Mouse (Mus musculus) limb, embryonic 13.5 days (tissue): Measurements from ENCODE around the gene Olfr1295. TPM values are rescaled to one million over a fixed set of nuclear protein-coding genes. Genes with fewer than 3 reads are reported as not detected.

Experiments
- ATAC-seq: fragments of 200-750 bp; cut with Nextera tagmentation; 2 replicates; pipeline ENCODE4 v1.8.0; 2017; ENCODE audit warnings: low read depth, moderate number of reproducible peaks, moderate TSS enrichment; ENCODE audit not compliant: low FRiP score
- H3K27ac ChIP-seq: fragments of 300-500 bp; sonication (generic); 2 replicates; pipeline ENCODE4 v1.5.1; 2015; ENCODE audit warnings: inconsistent platforms, mild to moderate bottlenecking, moderate library complexity
- H3K27me3 ChIP-seq: fragments of 300-500 bp; sonication (generic); 2 replicates; pipeline ENCODE4 v1.6.1; 2015; ENCODE audit warnings: mild to moderate bottlenecking, inconsistent platforms
- H3K36me3 ChIP-seq: fragments of 300-500 bp; sonication (generic); 2 replicates; pipeline ENCODE4 v1.6.1; 2015; ENCODE audit warnings: inconsistent platforms, mild to moderate bottlenecking, moderate library complexity
- H3K4me1 ChIP-seq: fragments of 300-500 bp; sonication (generic); 2 replicates; pipeline ENCODE4 v1.6.1; 2015; ENCODE audit warnings: inconsistent platforms
- H3K4me2 ChIP-seq: fragments of 300-500 bp; sonication (generic); replicated peaks from 2 replicates; pipeline ENCODE4 v1.6.1; 2015; ENCODE audit warnings: inconsistent platforms, mild to moderate bottlenecking, moderate library complexity
- H3K4me3 ChIP-seq: fragments of 300-500 bp; sonication (generic); 2 replicates; pipeline ENCODE4 v1.5.1; 2015; ENCODE audit warnings: moderate library complexity, mild to moderate bottlenecking, inconsistent platforms
- H3K9ac ChIP-seq: fragments of 300-500 bp; sonication (generic); 2 replicates; pipeline ENCODE4 v1.6.1; 2015; ENCODE audit warnings: mild to moderate bottlenecking, inconsistent platforms
- H3K9me3 ChIP-seq: fragments of 300-500 bp; sonication (generic); 2 replicates; pipeline ENCODE4 v1.6.1; 2016; ENCODE audit warnings: inconsistent platforms
- WGBS: fragments of 180-500 bp; shearing (Covaris S2); methylation state at CpG from one replicate; pipeline ENCODE4 v1.1.7; 2015; 5-methylcytosine and 5-hydroxymethylcytosine counted together
- polyA plus RNA-seq: library from polyadenylated mRNA; unstranded; fragments of >200 nt; fragmentation: Nextera tagmentation; extraction: Ambion mirVana; gene quantifications from 2 replicates; pipeline ENCODE4 v1.2.1, GENCODE M21; 2015

Olfr1295 gene
- polyA plus RNA-seq, result not detected in 2 replicates

DNA sequence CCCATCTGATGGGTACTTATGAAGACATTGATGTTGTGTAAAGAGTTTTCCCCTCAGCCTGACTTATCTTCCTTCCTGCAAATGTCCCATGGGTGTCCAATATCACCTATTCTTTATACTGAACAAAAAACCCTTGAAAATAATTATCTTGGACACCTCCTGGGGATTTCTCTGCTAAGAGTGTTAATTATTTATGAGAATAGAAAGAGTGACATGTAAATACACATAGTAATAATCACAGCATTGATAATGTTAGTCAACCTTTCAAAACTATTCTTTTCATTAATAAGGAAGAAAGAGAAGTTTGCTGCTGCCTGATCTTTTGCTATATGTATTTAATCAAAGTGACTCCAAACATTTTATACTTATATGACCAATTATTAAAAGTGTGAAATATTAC lies at the start of gene Olfr1295:
Gene Olfr1295 (minus strand): TSS at position 101 of the 400 bp plus-strand sequence.
- Histone ChIP-seq H3K9ac (no peak within 1 kb of the TSS), H3K4me3 (no peak within 1 kb of the TSS)
- no peak for ATAC-seq

DNA sequence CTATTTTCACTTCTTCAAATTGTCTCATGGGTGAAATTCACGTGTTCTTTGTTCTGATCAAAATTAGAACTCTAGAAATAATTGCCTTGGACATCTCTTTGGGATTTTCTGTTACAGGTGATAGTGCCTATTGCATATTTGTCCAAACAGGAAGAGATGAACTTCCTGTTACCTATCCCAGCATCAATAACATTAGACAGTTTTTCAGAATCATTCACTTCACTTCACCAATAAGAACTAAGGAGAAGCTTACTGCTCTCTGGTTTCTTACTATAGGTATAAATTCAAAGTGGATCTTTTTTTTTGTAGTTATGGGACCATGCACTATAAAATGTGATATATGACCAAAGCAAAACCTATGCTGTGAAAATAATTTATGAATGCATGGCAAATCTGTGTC lies 29.3 kb downstream of the Olfr1295 start, which contains the start of gene Olfr1294:
Gene Olfr1294 (minus strand): TSS at position 101 of the 400 bp plus-strand sequence.
- Histone ChIP-seq H3K27me3 (no peaks in the 10 kb centered on the region), H3K4me3 (no peak within 1 kb of the TSS), H3K4me1 (no peaks in the 10 kb centered on the region), H3K36me3 (no peaks in the 10 kb centered on the region), H3K4me2 (no peak within 1 kb of the TSS), H3K9ac (no peak within 1 kb of the TSS), H3K9me3 (no peaks in the 10 kb centered on the region), H3K27ac (no peak within 1 kb of the TSS)
- no peak for ATAC-seq
- 51% methylated on average over 1 of the region's 1 CpGs for WGBS

More for the DNA sequence above, at the start of gene Olfr1295:
- no peaks in the 10 kb centered on the region for H3K9me3 ChIP-seq
- no peak within 1 kb of the TSS for H3K4me2 ChIP-seq
- no peak within 1 kb of the TSS for H3K27ac ChIP-seq
- H3K36me3 ChIP-seq, result no peaks in the 10 kb centered on the region
- H3K4me1 ChIP-seq, result no peaks in the 10 kb centered on the region
- no peaks in the 10 kb centered on the region for H3K27me3 ChIP-seq

DNA sequence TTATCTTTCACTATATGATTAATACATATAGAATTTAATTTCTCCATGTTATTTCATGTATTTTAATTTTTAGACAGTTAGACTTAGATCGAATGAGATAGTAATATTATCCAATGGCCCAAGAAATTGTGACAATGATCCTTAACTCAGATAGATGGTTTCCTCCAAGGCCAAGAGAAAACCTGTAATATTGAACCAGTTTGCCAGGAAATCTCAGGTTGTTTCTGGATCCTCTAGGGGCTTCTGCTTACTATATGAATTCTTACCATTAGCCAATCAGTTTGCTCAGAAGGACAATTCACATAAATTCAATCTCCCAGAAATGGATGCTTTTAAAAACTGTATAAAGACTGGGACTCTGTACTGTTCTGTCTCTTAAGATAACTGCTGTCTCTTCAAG lies 44.6 kb downstream of the Olfr1295 start, which contains the start of gene Olfr1293-ps:
Gene Olfr1293-ps (plus strand): TSS at position 301 of the 400 bp plus-strand sequence.
- no peak for ATAC-seq
- Histone ChIP-seq H3K4me3 (no peak within 1 kb of the TSS), H3K4me1 (no peaks in the 10 kb centered on the region), H3K9me3 (peaks cover 8% of the 10 kb centered on the region; the same call in 1 of the 2 replicates), H3K36me3 (no peaks in the 10 kb centered on the region), H3K27me3 (no peaks in the 10 kb centered on the region), H3K27ac (no peak within 1 kb of the TSS), H3K4me2 (no peak within 1 kb of the TSS), H3K9ac (no peak within 1 kb of the TSS)
- WGBS, result 84% methylated on average over 1 of the region's 1 CpGs

DNA sequence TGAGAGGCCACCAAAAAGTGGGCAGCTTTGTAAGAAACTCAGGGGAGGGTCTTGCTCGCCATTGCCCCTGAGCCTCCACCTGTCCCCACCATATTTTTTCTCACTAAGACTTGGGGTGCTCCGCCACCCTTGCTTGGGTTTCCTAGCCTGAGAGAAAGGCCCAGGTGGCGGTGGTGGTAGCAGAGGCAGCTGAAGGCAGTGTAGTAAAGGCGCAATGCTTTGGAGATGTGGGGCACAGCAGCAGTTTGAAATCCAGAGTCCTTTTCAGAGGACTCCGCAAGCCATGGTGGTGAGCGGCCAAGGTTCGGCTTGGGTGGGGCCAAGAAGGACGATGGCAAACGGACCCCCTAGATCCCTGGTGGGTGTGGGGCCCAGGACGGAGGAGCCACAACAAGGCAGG lies 52.0 kb downstream of the Olfr1295 start:
- Histone ChIP-seq H3K4me3 (no peak overlapping the region), H3K9me3 (peaks cover 12% of the 10 kb centered on the region; the same call in 1 of the 2 replicates), H3K27me3 (no peaks in the 10 kb centered on the region), H3K9ac (no peak overlapping the region), H3K4me1 (no peaks in the 10 kb centered on the region), H3K27ac (no peak overlapping the region), H3K36me3 (no peaks in the 10 kb centered on the region), H3K4me2 (no peak overlapping the region)
- 88% methylated on average over 10 of the region's 10 CpGs for WGBS
- ATAC-seq, result no peak

Other genes starting within 250 kb of the Olfr1295 start
- not detected in 2 replicates for gene Olfr1281, start 243.2 kb downstream of the Olfr1295 start, polyA plus RNA-seq
- not detected in 2 replicates for gene Olfr1282, start 233.6 kb downstream of the Olfr1295 start, polyA plus RNA-seq
- gene Olfr1283, start 202.9 kb downstream of the Olfr1295 start, polyA plus RNA-seq, result not detected in 2 replicates
- gene Olfr1284, start 194.2 kb downstream of the Olfr1295 start, polyA plus RNA-seq, result not detected in 2 replicates
- gene Olfr1286, start 146.6 kb downstream of the Olfr1295 start, polyA plus RNA-seq, result not detected in 2 replicates
- gene Olfr1287, start 120.5 kb downstream of the Olfr1295 start, polyA plus RNA-seq, result not detected in 2 replicates
- gene Olfr1288, start 95.6 kb downstream of the Olfr1295 start, polyA plus RNA-seq, result not detected in 2 replicates
- gene Olfr1289, start 88.9 kb downstream of the Olfr1295 start, polyA plus RNA-seq, result not detected in 2 replicates
- not detected in 2 replicates for gene Olfr1290, start 75.9 kb downstream of the Olfr1295 start, polyA plus RNA-seq
- gene Olfr1291-ps1, start 72.5 kb downstream of the Olfr1295 start, polyA plus RNA-seq, result not detected in 2 replicates
- gene Olfr1293-ps, start 44.5 kb downstream of the Olfr1295 start, polyA plus RNA-seq, result not detected in 2 replicates
- gene Olfr1294, start 29.4 kb downstream of the Olfr1295 start, polyA plus RNA-seq, result not detected in 2 replicates
- not detected in 2 replicates for gene Olfr1297, start 56.8 kb upstream of the Olfr1295 start, polyA plus RNA-seq
- not detected in 2 replicates for gene Olfr1298, start 79.5 kb upstream of the Olfr1295 start, polyA plus RNA-seq
- gene Olfr1299, start 91.7 kb upstream of the Olfr1295 start, polyA plus RNA-seq, result not detected in 2 replicates
- gene Olfr1301, start 181.3 kb upstream of the Olfr1295 start, polyA plus RNA-seq, result not detected in 2 replicates
- not detected in 2 replicates for gene Olfr1302, start 207.7 kb upstream of the Olfr1295 start, polyA plus RNA-seq